Mouse (Mus musculus): Measurements from ENCODE around the gene Phc2.
"Not testable (repeated sequence)": the region's sequence is repeated elsewhere in the genome, so short reads cannot be mapped to it uniquely, and the experiment has no call there.

Gene Phc2

DNA sequence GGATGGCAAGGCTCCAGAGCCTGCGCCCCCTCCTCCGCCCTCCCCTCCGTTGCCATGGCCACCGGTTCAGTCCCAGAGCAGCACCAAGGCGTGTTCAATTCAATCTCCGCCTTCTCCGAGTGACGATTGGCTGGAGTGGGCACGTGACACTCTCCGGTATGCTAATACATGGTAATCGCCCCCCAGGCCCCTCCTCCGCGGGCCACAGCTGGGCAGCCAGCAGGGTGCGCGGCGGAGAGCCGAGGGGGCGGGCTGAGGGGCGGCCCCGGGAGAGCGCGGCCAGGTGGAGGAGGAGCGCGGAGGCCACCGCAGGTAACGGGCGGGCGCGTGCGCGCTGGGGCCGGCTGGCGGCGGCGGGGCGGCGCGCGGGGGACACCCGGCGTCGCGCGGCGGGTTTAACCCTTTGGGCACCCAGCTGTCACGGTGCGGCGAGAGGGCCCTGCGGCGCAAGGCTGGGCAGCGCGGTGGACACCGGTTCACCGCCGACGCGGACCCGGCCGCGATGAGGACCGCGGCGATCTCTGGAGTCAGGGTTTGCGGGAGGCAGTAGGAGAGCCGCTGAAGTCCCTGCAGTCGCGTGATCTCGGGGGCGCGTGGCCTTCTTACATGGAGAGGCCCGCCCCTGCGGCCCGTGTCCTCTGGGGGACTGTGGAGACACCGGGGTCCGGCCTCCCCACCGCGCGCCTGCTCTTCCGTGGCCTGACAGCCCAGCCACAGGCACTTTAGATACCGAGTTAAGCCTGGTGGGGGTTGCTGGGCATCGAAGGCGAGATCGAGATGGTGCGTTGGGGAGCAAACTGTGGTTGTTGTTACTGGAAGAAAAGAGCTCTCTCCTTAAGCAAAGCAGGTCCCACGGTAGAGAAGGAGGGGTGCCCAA lies at the start of gene Phc2:
Gene Phc2 (plus strand): TSS at position 198 of the 877 bp plus-strand sequence.
- DNase-seq = peak; percentile 98

DNA sequence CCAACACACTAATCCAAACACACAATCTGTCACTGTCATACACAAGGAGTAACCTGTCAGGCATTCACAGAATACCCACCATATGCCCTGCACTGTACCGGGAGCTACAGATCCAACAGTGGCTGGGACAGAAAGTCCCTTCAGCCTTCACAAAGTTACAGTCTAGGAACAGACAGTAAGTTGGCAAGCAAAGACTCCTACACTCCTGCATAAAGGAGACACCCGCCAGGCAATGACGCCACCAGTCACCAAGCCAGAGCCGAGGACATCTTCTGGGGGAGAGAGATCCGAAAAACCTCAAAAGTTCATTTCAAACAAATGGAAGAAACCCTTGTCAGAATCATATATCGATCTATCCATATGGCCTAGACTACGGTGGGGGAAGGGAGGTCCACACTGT lies 47.9 kb upstream of the Phc2 start:
- DNase-seq = peak; percentile 56

DNA sequence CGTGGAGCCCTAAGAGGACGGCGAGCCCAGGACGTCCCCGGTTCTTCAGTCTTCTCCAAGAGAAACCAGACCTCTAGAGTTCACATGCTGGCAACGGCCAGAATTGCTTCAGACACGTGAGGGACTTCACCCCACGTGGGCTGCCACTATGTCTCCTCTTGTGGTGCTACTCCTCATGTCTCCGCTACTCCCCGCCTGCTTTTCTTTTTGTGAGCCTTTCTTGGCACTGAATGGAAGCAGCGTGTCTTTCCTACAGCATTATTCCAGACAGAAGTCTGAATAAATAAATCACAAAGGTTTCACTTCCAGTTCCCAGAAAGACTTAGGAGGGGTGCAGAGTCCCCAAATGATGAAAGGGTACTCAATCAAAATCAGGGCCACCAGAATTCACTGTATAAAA lies 46.8 kb upstream of the Phc2 start:
- DNase-seq = no peak

DNA sequence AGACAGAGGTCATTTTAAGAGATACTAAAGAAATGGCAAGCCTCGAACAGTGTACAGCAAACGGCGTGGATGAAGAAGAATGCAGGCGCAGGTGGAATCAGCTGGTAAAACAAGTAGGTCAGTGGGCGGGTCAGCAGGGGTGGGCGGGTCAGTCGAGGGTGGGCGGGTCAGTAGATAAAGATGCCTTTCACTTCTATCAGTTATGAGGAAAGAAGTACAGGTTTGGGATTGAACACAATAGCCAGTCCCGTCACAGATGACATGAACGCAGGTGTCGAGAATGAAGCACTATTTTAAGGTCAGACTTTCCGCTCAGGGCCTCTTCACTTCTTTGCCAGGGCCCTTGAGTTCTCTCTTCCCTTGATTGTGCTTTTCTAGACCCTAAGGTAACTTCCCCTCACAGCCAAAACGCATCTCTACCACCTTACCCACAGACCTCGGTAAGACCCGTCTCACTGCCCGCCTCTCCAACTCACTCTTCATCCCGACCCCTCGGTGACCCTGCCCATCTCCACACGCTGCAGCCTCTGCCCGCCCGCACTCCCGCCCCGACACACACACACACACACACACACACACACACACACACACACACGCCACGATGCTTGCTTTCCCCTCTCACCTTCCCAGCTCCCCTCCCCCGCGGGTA lies 45.1 kb upstream of the Phc2 start:
- DNase-seq = no peak

DNA sequence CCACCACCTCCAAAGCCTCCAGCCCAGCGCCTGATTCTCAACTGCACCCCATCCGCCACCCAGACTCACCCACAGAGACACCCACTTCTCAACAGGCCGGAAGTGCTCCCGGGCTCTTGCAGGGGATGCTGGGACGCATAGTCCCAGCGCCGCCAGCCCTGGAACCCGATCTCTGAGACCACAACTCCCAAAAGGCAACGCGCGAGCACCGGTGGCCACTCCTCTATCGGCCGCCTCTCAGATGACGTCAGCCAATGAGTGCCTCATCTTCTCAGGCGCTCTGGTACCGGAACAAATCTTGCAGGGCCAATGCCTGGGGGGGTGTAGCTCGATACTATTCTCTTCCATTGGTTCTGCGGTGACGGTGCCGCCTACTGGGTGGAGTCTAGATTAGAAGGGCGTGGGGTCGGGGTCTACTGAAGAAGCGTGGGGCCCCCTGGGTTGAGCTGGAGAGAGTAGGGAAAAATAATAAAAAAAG lies 44.5 kb upstream of the Phc2 start, which contains the start of gene Zscan20:
Gene Zscan20 (minus strand): TSS at position 174 of the 478 bp plus-strand sequence.
- DNase-seq = peak; percentile 100

DNA sequence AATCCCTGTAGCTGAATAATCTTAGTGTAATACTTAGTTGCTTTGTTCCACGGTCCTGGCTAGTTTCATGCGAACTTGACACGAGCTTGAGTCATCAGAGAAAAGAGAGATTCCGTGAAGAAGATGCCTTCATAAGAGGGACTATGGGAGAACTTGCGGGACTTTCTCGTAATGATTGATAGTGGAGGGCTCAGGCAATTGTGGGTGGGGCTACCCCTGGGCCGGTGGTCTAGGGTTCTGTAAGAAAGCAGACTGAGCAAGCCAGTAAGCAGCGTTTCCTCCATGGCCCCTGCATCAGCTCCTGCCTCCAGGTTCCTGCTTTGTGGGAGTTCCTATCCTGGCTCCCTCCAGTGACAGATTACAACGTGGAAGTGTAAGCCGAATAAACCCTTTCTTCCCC lies 43.8 kb upstream of the Phc2 start:
- DNase-seq = peak; percentile 43

DNA sequence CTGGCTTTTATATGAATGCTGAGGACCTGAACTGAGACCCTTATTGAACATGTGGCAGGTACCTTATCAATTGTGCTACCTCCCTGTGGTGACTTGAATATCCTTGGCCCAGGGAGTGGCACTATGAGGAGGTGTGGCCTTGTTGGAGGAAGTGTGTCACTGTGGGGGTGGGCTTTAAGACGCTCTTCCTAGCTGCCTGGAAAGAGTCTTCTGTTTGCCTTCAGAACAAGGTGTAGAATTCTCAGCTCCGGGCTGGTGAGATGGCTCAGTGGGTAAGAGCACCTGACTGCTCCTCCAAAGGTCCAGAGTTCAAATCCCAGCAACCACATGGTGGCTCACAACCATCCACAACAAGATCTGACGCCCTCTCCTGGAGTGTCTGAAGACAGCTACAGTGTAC lies 42.8 kb upstream of the Phc2 start:
- not testable (repeated sequence) for DNase-seq

DNA sequence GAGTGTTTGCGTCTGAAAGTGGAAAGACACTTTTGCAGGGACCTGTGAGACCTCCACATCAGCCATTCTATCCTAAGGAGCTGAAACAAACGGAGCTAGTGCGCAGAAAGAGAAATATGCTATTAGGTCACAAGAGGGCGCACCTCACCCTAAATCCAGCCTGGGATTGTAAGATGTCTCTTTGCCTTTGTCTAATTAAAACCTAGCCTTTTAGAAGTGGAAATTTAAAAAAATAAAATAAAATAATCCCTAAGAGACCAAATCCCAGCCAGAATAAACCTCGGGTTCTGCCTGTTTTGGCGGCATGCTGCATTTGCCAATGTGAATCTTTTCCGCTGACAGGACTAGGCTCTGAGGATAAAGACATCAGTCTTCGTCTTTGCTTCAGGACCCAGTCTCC lies 41.2 kb upstream of the Phc2 start:
- DNase-seq = no peak

DNA sequence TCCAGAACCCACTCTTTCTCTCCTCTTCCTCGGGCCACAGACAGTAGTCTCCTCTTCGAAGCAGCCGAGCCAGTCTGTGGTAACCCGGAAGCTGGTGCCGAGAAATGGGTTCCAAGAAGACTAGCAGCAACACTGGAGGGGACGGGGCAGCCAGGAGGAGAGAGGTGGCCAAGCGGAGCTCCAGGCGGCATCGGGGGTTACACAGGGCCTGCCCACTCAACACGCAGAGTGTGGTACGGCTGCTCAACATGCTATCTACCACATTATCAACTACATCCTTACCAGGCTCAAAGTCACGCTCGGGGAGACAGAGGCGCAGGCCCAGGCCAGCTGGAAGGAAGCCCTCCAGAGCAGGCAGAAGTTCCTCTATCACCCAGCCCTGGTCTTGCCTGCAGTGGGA lies 38.7 kb upstream of the Phc2 start:
- no peak for DNase-seq

DNA sequence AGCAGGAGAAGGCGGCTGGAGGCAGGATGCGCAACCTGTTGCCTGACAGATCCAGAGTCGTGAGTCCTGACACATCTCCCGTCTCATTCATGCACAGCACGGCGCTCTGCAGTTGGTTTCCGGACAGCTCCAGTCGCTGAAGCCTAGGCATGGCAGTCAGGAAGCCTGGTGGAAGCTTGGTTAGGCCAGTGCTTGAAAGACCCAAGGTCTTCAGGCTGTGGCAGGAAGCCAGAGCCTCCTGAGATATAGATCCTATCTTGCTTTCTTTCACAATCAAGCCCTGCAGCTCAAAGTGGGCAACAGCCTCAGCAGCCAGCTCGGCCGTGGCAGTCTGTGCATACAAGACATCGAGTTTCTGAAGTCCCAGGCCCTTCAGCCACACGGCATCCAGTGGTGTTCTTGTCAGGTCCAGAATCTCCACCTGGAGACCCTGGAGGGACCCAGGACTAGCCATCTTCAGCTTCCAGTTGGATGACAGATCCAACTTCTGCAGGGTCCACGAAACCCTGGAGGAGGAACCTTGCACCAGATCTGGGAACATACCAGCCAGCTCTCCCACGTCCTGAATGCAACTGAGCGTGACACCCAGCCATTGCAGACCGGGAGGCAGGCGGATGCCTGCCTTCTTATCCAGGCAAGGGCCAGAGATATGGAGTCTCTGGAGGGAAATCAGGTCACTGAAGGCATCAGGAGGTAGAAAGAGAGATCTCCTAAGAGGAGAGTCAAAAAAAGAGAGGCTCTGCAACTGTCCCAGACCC lies 37.0 kb upstream of the Phc2 start:
- DNase-seq = no peak

DNA sequence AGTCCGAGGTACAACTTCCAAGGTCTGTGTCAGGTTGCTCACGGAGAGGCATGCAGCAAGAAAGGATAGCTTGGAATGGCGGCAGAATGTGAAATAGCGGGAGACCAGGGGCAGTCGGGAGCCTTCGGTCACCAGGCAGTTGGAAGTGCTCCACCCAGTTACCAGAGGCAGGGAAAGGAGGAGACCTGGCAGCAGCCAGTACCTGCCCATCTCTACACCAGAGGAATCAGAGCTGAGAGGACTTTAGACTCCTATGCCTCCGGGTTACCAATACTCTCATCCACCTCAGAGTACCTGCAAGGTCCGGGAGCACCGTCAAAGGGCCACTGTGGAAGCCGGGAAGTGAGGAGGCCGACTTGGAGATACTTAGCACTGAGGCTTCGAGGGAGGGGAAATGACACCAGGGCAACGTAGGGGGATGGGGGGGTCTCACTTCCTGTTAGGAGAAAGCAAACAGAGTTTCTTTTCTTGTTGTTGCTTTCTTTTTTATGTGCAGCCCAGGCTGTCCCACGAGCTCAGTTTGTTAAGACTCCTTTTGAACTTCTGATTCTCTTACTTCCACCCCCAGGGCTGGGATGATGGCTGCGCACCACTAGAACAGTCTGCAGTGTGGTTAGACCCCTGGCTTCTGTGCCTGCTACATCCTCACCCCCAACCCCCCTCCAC lies 36.1 kb upstream of the Phc2 start, which contains the start of gene Tlr12:
Gene Tlr12 (minus strand): TSS at position 374 of the 666 bp plus-strand sequence.
- no peak for DNase-seq

DNA sequence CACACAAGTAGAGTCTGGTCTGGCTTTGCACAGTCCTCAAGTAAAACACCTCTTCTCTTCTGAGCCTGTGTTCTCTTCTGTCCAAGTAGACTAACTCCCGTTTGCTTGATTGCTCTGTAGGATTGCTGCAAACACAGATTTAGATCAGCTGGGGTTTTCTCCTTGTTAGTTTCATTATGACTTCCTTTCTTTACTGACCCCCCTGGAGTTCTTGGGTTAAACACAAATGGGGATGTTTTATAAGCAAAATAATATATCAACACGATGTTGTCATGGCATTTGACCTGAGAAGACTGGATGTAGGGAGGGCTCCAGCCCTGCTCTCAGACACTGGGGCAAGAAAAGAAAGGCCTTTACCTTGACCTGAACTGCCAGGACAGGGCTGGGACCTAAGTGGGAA lies 35.5 kb upstream of the Phc2 start:
- no peak for DNase-seq

DNA sequence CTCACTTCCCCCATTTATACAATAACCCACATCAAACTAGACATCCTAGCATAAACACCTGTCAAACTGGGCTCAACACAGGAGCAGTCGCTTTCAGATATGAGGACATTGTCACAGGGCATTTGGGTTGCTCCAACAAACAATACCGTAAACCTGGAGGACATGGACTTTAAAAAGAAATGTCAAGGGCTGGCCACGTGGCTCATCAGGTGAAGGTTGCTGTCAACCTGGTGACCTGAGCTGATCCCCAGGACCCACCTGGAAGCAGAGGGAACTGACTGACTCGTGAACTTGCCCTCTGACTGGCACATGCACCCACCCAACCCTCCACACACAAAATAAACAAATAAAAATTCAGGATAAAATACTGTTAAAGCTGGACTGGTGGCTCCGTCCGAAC lies 33.9 kb upstream of the Phc2 start:
- DNase-seq = no peak

DNA sequence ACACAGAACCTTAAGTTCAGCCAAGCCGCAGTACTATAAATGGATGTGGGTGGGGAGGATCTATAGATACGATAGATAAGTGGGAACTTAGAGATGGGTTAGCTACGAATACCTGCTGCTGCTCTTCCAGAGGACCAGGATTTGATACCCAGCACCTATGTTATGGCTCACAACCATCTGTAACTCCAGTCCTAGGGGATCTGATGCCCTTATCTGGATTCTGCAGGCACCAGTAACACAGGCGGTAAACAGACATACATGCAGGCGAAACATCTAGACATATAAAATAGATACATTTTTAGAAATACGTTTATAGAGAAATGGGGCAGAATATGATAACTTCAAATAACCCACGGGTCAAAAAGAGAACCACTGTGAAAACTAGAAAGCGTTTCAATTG lies 33.4 kb upstream of the Phc2 start:
- no peak for DNase-seq

DNA sequence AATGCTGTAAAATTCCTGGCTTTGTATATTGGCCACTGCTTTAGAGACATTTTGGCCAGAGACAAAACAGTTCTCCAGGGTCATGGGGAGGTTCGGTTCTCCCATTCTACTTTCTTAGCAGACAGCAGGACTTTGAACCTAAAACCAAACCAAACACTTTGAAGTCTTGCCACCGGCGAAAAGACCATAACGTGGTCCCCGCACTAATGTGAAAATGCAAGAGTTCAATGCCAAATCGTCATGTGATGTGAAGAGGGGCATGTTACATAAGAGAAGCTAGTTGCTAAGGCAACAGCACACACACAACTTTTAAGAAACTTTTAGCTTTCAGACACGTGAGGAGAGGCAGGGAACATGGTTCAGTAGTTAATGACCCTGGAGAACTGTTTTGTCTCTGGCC lies 19.1 kb upstream of the Phc2 start:
- DNase-seq = no peak

DNA sequence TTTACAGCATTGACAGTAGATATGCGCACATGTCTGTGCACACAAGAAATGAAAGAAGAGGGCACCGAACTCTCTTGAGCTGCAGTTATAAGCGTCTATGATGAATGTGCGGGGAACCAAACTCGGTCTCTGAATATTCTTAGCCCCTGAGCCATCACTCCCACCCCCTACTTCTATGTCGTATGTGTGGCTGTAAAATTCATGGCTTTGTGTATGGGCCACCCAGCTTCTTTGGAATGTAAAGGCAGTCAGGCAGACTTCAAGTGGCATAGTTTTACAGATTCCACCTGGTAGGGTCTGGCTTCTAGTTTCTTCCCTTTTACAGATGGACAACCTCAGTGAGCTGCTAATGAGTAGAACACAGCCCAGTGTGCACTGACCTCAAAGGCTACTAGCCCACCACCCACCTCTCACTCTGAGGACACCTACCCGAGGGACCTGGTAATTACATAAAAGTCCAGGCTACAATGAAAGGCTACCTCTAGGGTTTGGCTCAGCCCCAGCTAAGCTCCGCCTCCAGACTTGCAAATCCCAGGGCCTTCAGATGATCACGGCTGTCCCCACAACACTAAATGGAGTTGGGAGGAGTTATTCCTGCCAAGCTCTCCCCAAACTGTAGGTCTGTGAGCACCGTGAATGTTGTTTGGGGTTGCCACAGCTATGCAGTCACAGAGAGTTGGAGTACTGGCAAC lies 18.5 kb upstream of the Phc2 start:
- no peak for DNase-seq

DNA sequence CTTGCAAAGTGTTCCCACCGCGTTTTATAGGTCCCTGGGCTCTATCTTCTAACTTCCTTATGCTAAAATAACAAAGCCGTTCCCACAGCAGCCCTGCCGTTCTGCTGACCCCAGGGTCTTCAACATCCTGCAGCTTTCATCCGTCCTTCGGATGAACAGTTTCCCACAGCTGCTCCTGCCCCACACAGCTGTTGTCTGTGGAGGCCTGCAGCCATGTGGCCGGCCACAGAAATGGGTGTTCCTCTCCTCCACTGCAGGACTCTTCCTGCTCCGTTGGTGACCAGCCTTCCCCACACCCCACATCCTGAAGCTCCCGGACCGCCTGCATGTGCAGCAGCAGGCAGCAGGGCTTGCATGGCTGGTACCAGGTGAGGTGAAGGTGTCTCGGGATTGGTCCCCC lies 17.3 kb upstream of the Phc2 start:
- DNase-seq = no peak

DNA sequence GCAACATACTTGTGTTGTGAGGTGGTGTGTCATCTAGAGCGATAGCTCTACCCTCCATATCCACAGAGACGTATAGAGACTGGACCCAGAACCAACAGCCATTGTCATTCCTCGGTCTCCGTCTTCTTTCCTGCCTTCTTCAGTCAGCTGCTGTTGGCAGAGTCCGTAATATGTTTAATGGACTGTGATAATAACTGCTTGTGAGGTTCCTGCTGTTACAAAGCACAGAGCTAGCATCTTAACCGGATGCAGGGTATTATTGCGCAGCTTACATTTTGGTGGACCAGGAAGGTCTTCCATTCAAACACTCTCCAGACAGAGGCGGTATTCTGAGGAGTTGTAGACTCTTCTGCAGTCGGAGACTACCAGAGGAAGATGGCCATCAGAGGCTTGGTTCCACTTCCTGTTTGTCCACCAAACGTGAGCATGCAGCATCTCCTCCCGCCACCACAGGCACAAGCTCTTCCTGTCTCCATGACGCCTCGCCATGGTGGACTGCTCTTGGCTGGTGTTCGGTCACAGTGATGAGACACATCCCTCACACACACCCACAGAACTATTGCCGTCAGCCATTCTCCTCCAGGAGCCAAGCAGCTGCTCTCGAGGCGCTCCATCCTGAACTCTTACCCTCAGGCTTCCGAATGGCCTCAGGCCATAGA lies 16.1 kb upstream of the Phc2 start:
- DNase-seq = no peak

DNA sequence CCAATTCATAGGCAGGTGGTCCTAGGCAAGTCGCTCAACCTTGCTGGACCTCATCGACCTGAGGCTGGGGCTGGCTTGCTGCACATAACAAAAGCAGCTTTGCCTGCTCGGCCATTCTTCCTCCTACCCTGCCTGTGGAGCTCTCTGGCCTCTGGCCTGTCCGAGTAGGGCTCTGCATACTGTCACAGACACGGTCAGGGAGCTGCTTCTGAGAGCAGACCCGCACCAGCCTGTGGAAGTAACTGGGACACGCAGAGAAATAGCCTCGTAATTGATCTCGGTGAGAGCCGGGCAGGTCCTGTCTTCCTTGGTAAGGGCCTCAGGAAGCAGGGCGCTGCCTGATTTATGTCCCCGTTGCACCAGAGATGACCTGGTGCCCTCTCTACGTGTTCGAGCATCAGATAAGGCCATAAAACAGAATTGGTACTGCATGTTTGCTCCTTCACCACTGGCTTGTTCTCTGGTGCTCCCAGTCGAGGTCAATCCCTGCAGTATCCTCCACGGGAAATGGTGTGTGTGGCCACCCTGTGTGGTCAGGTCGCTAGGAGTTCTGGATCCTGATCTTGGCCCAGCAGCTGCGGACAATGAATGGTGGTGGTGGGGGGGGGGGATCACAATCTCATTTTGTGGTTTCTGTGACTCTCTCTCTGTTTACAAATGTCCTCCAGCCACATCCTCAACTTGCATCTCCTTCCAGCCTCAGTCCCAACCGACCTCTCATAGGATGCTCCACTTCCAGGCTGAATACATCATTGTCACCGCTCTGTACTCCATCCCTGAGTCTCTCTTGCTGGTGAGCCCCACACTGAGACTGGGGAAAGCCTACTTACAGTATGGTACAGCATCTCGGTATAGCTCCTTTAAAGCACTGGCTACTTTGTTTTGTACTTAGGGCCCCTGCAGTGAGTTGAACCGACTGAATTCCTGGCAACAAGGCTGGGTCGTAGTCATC lies 12.5 kb upstream of the Phc2 start:
- no peak for DNase-seq

DNA sequence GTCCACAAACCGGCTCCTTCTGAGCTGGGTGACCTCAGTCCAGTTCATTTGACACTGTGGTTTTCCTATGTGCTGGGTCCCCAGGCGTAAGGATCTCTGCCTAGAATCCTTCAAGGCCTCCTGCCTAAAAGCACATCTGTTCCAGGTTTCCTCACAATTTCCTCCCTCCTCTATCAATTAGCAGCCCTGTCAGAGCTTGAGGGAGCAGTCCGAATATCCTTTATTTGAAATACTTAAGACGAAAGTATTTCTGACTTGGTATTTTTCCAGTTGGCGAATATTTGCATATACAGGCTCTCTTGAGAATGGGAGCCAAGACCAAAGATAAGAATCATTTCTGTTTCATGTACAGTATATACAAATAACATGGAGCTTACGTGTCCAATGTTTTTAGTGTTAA lies 8.6 kb upstream of the Phc2 start:
- DNase-seq = no peak

Data from layer of hippocampus, adult 9-11 months (tissue).